Mouse (Mus musculus) heart, embryonic 13.5 days (tissue): ENCODE measurements around the gene Guf1. TPM values are rescaled to one million over a fixed set of nuclear protein-coding genes. Genes with fewer than 3 reads are reported as not detected.

ENCODE experiments used
- ATAC-seq: fragments of 200-750 bp; cut with Nextera tagmentation; 2 replicates; pipeline ENCODE4 v1.8.0; 2017; ENCODE audit warnings: moderate TSS enrichment; ENCODE audit not compliant: insufficient number of reproducible peaks, low FRiP score, low TSS enrichment; ENCODE audit errors: extremely low read depth
- H3K27ac ChIP-seq: fragments of 300-500 bp; sonication (generic); replicated peaks from 2 replicates; pipeline ENCODE4 v1.5.1; 2015; ENCODE audit warnings: moderate library complexity, mild to moderate bottlenecking, inconsistent platforms
- H3K27me3 ChIP-seq: fragments of 300-500 bp; sonication (generic); replicated peaks from 2 replicates; pipeline ENCODE4 v1.6.1; 2015; ENCODE audit warnings: mild to moderate bottlenecking, inconsistent platforms
- H3K36me3 ChIP-seq: fragments of 300-500 bp; sonication (generic); 2 replicates; pipeline ENCODE4 v1.6.1; 2015; ENCODE audit warnings: mild to moderate bottlenecking, inconsistent platforms
- H3K4me1 ChIP-seq: fragments of 300-500 bp; sonication (generic); 2 replicates; pipeline ENCODE4 v1.6.1; 2015; ENCODE audit warnings: inconsistent platforms
- H3K4me2 ChIP-seq: fragments of 300-500 bp; sonication (generic); 2 replicates; pipeline ENCODE4 v1.6.1; 2015; ENCODE audit warnings: inconsistent platforms, mild to moderate bottlenecking, moderate library complexity
- H3K4me3 ChIP-seq: fragments of 300-500 bp; sonication (generic); 2 replicates; pipeline ENCODE4 v1.5.1; 2015; ENCODE audit warnings: moderate library complexity, mild to moderate bottlenecking, inconsistent platforms
- H3K9ac ChIP-seq: fragments of 300-500 bp; sonication (generic); 2 replicates; pipeline ENCODE4 v1.6.1; 2015; ENCODE audit warnings: inconsistent platforms, mild to moderate bottlenecking, moderate library complexity
- H3K9me3 ChIP-seq: fragments of 300-500 bp; sonication (generic); 2 replicates; pipeline ENCODE4 v1.6.1; 2016; ENCODE audit warnings: inconsistent platforms
- WGBS: fragments of 180-500 bp; shearing (Covaris S2); methylation state at CpG from one replicate; pipeline ENCODE4 v1.1.7; 2015; ENCODE audit warnings: mixed read lengths; 5-methylcytosine and 5-hydroxymethylcytosine counted together
- polyA plus RNA-seq: library from polyadenylated mRNA; unstranded; fragments of >200 nt; fragmentation: Nextera tagmentation; extraction: Ambion mirVana; gene quantifications from 2 replicates; pipeline ENCODE4 v1.2.1, GENCODE M21; 2015

Guf1 gene
- polyA plus RNA-seq, 1 experiment from 2014 or later: 28.7 TPM

- Histone ChIP-seq H3K4me2 (no peak overlapping the region), H3K9ac (no peak overlapping the region), H3K9me3 (no peaks in the 10 kb centered on the region), H3K4me3 (no peak overlapping the region), H3K4me1 (no peaks in the 10 kb centered on the region), H3K27ac (no peak overlapping the region), H3K36me3 (no peaks in the 10 kb centered on the region), H3K27me3 (no peaks in the 10 kb centered on the region)
- ATAC-seq: no peak
Measured at GRCm38 (mm10) chr5:69601027-69601426, 44.3 kb downstream of the Guf1 start.

GRCm38 (mm10) chr5:69613209-69613796 lies 56.6 kb downstream of the Guf1 start:
- H3K4me3 ChIP-seq: no peak overlapping the region
- H3K27ac ChIP-seq: no peak overlapping the region
- H3K4me1 ChIP-seq: no peaks in the 10 kb centered on the region
- no peaks in the 10 kb centered on the region for H3K36me3 ChIP-seq
- 14% methylated on average over 4 of the region's 4 CpGs for WGBS
- H3K4me2 ChIP-seq: no peak overlapping the region
- no peaks in the 10 kb centered on the region for H3K27me3 ChIP-seq
- no peak for ATAC-seq
- no peaks in the 10 kb centered on the region for H3K9me3 ChIP-seq
- H3K9ac ChIP-seq: no peak overlapping the region

- 73% methylated on average over 1 of the region's 1 CpGs for WGBS
- H3K4me1 ChIP-seq: no peaks in the 10 kb centered on the region
- H3K9ac ChIP-seq: no peak overlapping the region
- H3K27ac ChIP-seq: no peak overlapping the region
- H3K9me3 ChIP-seq: no peaks in the 10 kb centered on the region
- H3K36me3 ChIP-seq: no peaks in the 10 kb centered on the region
- no peaks in the 10 kb centered on the region for H3K27me3 ChIP-seq
- no peak overlapping the region for H3K4me2 ChIP-seq
- no peak overlapping the region for H3K4me3 ChIP-seq
- ATAC-seq: no peak
Measured at GRCm38 (mm10) chr5:69620899-69621298, 64.2 kb downstream of the Guf1 start.

Other genes starting within 250 kb of the Guf1 start
- gene Kctd8, start 215.2 kb upstream of the Guf1 start, polyA plus RNA-seq: 1.3 and 1.5 TPM in 2 replicates
- 6.5 and 9.6 TPM in 2 replicates for gene Yipf7, start 14.3 kb upstream of the Guf1 start, polyA plus RNA-seq
- 32.3 and 33.0 TPM in 2 replicates for gene Gnpda2, start 35.4 kb downstream of the Guf1 start, polyA plus RNA-seq